Mouse (Mus musculus): ENCODE results near the gene Btbd9. TPM values are rescaled to one million over a fixed set of nuclear protein-coding genes. Genes with fewer than 3 reads are reported as not detected.

Gene Btbd9
- polyA plus RNA-seq, 1 experiment = 80.3 TPM

- TF ChIP-seq FLI1 (IDR thresholded peaks at IDR 0.05; ENCODE audit: low read length) (no peak), GATA1 (IDR thresholded peaks at IDR 0.05; ENCODE audit: borderline replicate concordance, low read length) (no peak)
- H3K9me3 ChIP-seq = no peaks in the 10 kb centered on the region
- H3K4me1 ChIP-seq = peaks cover 25% of the 10 kb centered on the region
- H3K4me3 ChIP-seq (replicated peaks) = no peak overlapping the region
- H3K27me3 ChIP-seq (replicated peaks) = peaks cover 3% of the 10 kb centered on the region
- peaks cover 2% of the 10 kb centered on the region for H3K36me3 ChIP-seq (replicated peaks; ENCODE audit: low read length)
These were observed 112.0 kb downstream of the Btbd9 start for GRCm38 (mm10) chr17:30464240-30464745.

- Histone ChIP-seq H3K4me3 (replicated peaks) (no peak overlapping the region), H3K9me3 (no peaks in the 10 kb centered on the region), H3K4me1 (peaks cover 36% of the 10 kb centered on the region), H3K27me3 (replicated peaks) (peaks cover 3% of the 10 kb centered on the region), H3K36me3 (replicated peaks; ENCODE audit: low read length) (peaks cover 5% of the 10 kb centered on the region)
- TF ChIP-seq GATA1 (IDR thresholded peaks at IDR 0.05; ENCODE audit: borderline replicate concordance, low read length) = no peak
- no peak for TF ChIP-seq FLI1 (IDR thresholded peaks at IDR 0.05; ENCODE audit: low read length)
These were observed 115.5 kb downstream of the Btbd9 start for GRCm38 (mm10) chr17:30460727-30461349.

- Histone ChIP-seq H3K27me3 (replicated peaks) (peaks cover 3% of the 10 kb centered on the region), H3K4me1 (peaks cover 25% of the 10 kb centered on the region), H3K4me3 (replicated peaks) (no peak overlapping the region), H3K9me3 (no peaks in the 10 kb centered on the region), H3K36me3 (replicated peaks; ENCODE audit: low read length) (peaks cover 5% of the 10 kb centered on the region)
- no peak for TF ChIP-seq GATA1 (IDR thresholded peaks at IDR 0.05; ENCODE audit: borderline replicate concordance, low read length)
These were observed 116.6 kb downstream of the Btbd9 start for GRCm38 (mm10) chr17:30459706-30460105.

- H3K4me1 ChIP-seq = peaks cover 24% of the 10 kb centered on the region
- H3K4me3 ChIP-seq (replicated peaks) = no peak overlapping the region
- peaks cover 5% of the 10 kb centered on the region for H3K36me3 ChIP-seq (replicated peaks; ENCODE audit: low read length)
- TF ChIP-seq GATA1 (IDR thresholded peaks at IDR 0.05; ENCODE audit: borderline replicate concordance, low read length) = no peak
- TF ChIP-seq FLI1 (IDR thresholded peaks at IDR 0.05; ENCODE audit: low read length) = no peak
- no peaks in the 10 kb centered on the region for H3K27me3 ChIP-seq (replicated peaks)
- H3K9me3 ChIP-seq = no peaks in the 10 kb centered on the region
These were observed 117.4 kb downstream of the Btbd9 start for GRCm38 (mm10) chr17:30458926-30459325.

- H3K9me3 ChIP-seq = no peaks in the 10 kb centered on the region
- H3K4me3 ChIP-seq (replicated peaks) = no peak overlapping the region
- no peaks in the 10 kb centered on the region for H3K27me3 ChIP-seq (replicated peaks)
- peaks cover 27% of the 10 kb centered on the region for H3K4me1 ChIP-seq
- TF ChIP-seq GATA1 (IDR thresholded peaks at IDR 0.05; ENCODE audit: borderline replicate concordance, low read length) (no peak), FLI1 (IDR thresholded peaks at IDR 0.05; ENCODE audit: low read length) (no peak)
- H3K36me3 ChIP-seq (replicated peaks; ENCODE audit: low read length) = peaks cover 5% of the 10 kb centered on the region
These were observed 118.0 kb downstream of the Btbd9 start for GRCm38 (mm10) chr17:30458301-30458700.

- peaks cover under 1% of the 10 kb centered on the region; the same call in 1 of the 2 replicates for H3K9me3 ChIP-seq
- H3K4me3 ChIP-seq (replicated peaks) = no peak overlapping the region
- H3K27me3 ChIP-seq (replicated peaks) = no peaks in the 10 kb centered on the region
- TF ChIP-seq GATA1 (IDR thresholded peaks at IDR 0.05; ENCODE audit: borderline replicate concordance, low read length) = no peak
- no peak for TF ChIP-seq FLI1 (IDR thresholded peaks at IDR 0.05; ENCODE audit: low read length)
- peaks cover 3% of the 10 kb centered on the region for H3K36me3 ChIP-seq (replicated peaks; ENCODE audit: low read length)
- H3K4me1 ChIP-seq = peaks cover 30% of the 10 kb centered on the region
These were observed 118.8 kb downstream of the Btbd9 start for GRCm38 (mm10) chr17:30457486-30457885.

GRCm38 (mm10) chr17:30456293-30456692 lies 120.0 kb downstream of the Btbd9 start:
- Histone ChIP-seq H3K36me3 (replicated peaks; ENCODE audit: low read length) (peaks cover 9% of the 10 kb centered on the region), H3K9me3 (peaks cover 10% of the 10 kb centered on the region), H3K27me3 (replicated peaks) (no peaks in the 10 kb centered on the region), H3K4me1 (peaks cover 33% of the 10 kb centered on the region), H3K4me3 (replicated peaks) (no peak overlapping the region)
- TF ChIP-seq GATA1 (IDR thresholded peaks at IDR 0.05; ENCODE audit: borderline replicate concordance, low read length) = no peak
- TF ChIP-seq FLI1 (IDR thresholded peaks at IDR 0.05; ENCODE audit: low read length) = no peak

- Histone ChIP-seq H3K4me3 (replicated peaks) (no peak overlapping the region), H3K36me3 (replicated peaks; ENCODE audit: low read length) (peaks cover 11% of the 10 kb centered on the region), H3K9me3 (peaks cover 10% of the 10 kb centered on the region), H3K27me3 (replicated peaks) (no peaks in the 10 kb centered on the region), H3K4me1 (peaks cover 33% of the 10 kb centered on the region)
- no peak for TF ChIP-seq GATA1 (IDR thresholded peaks at IDR 0.05; ENCODE audit: borderline replicate concordance, low read length)
- no peak for TF ChIP-seq FLI1 (IDR thresholded peaks at IDR 0.05; ENCODE audit: low read length)
These were observed 121.4 kb downstream of the Btbd9 start for GRCm38 (mm10) chr17:30454862-30455243.

GRCm38 (mm10) chr17:30454155-30454861 lies 122.0 kb downstream of the Btbd9 start:
- H3K4me1 ChIP-seq = peaks cover 38% of the 10 kb centered on the region
- H3K4me3 ChIP-seq (replicated peaks) = no peak overlapping the region
- peaks cover 14% of the 10 kb centered on the region for H3K36me3 ChIP-seq (replicated peaks; ENCODE audit: low read length)
- TF ChIP-seq GATA1 (IDR thresholded peaks at IDR 0.05; ENCODE audit: borderline replicate concordance, low read length) (no peak), FLI1 (IDR thresholded peaks at IDR 0.05; ENCODE audit: low read length) (no peak)
- no peaks in the 10 kb centered on the region for H3K27me3 ChIP-seq (replicated peaks)
- H3K9me3 ChIP-seq = peaks cover 10% of the 10 kb centered on the region

GRCm38 (mm10) chr17:30453272-30453671 lies 123.0 kb downstream of the Btbd9 start:
- H3K36me3 ChIP-seq (replicated peaks; ENCODE audit: low read length) = peaks cover 14% of the 10 kb centered on the region
- H3K9me3 ChIP-seq = peaks cover 10% of the 10 kb centered on the region
- no peak overlapping the region for H3K4me3 ChIP-seq (replicated peaks)
- TF ChIP-seq GATA1 (IDR thresholded peaks at IDR 0.05; ENCODE audit: borderline replicate concordance, low read length) (no peak), FLI1 (IDR thresholded peaks at IDR 0.05; ENCODE audit: low read length) (no peak)
- H3K4me1 ChIP-seq = peaks cover 35% of the 10 kb centered on the region
- no peaks in the 10 kb centered on the region for H3K27me3 ChIP-seq (replicated peaks)

Data from megakaryocyte, embryonic 14.5 days (primary cell).